Mouse (Mus musculus) testis, postnatal 10 days (tissue): Measurements from ENCODE around the gene Snx27.

Source experiments
- DNase-seq: peaks from one replicate; pipeline ENCODE4 v3.0.0; 2021; ENCODE audit warnings: low spot score

Snx27 gene

GRCm38 (mm10) chr3:94567242-94567641 lies 15.3 kb downstream of the Snx27 start:
- no peak for DNase-seq

GRCm38 (mm10) chr3:94565557-94565956 lies 17.0 kb downstream of the Snx27 start:
- DNase-seq = no peak

GRCm38 (mm10) chr3:94565127-94565526 lies 17.4 kb downstream of the Snx27 start:
- DNase-seq = no peak

GRCm38 (mm10) chr3:94564356-94565010 lies 18.0 kb downstream of the Snx27 start:
- DNase-seq = no peak

GRCm38 (mm10) chr3:94563163-94563562 lies 19.4 kb downstream of the Snx27 start:
- no peak for DNase-seq

- DNase-seq = no peak
Measured at GRCm38 (mm10) chr3:94559931-94560429, 22.5 kb downstream of the Snx27 start.

GRCm38 (mm10) chr3:94549041-94549440 lies 33.5 kb downstream of the Snx27 start:
- no peak for DNase-seq

GRCm38 (mm10) chr3:94537187-94537586 lies 45.3 kb downstream of the Snx27 start:
- no peak for DNase-seq

- no peak for DNase-seq
Measured at GRCm38 (mm10) chr3:94533968-94534367, 48.5 kb downstream of the Snx27 start.

- no peak for DNase-seq
Measured at GRCm38 (mm10) chr3:94526731-94527130, 55.8 kb downstream of the Snx27 start.

GRCm38 (mm10) chr3:94506664-94507063 lies 75.9 kb downstream of the Snx27 start:
- no peak for DNase-seq

- no peak for DNase-seq
Measured at GRCm38 (mm10) chr3:94502243-94502642, 80.3 kb downstream of the Snx27 start.

- no peak for DNase-seq
Measured at GRCm38 (mm10) chr3:94497162-94497561, 85.4 kb downstream of the Snx27 start.

- DNase-seq = no peak
Measured at GRCm38 (mm10) chr3:94487581-94487980, 94.9 kb downstream of the Snx27 start.

- no peak for DNase-seq
Measured at GRCm38 (mm10) chr3:94485922-94486321, 96.6 kb downstream of the Snx27 start.

- DNase-seq = no peak
Measured at GRCm38 (mm10) chr3:94483790-94484439, 98.6 kb downstream of the Snx27 start.

- no peak for DNase-seq
Measured at GRCm38 (mm10) chr3:94482764-94483385, 99.6 kb downstream of the Snx27 start.

GRCm38 (mm10) chr3:94481429-94481828 lies 101.1 kb downstream of the Snx27 start:
- DNase-seq = no peak

- DNase-seq = no peak
Measured at GRCm38 (mm10) chr3:94480291-94480884, 102.1 kb downstream of the Snx27 start, which contains the start of gene Riiad1. Gene Riiad1, minus strand, starts transcription at chr3:94480341.

- DNase-seq = peak; percentile 57
Measured at GRCm38 (mm10) chr3:94479564-94479963, 103.0 kb downstream of the Snx27 start.

- no peak for DNase-seq
Measured at GRCm38 (mm10) chr3:94478591-94479169, 103.8 kb downstream of the Snx27 start.

- DNase-seq = no peak
Measured at GRCm38 (mm10) chr3:94477981-94478422, 104.5 kb downstream of the Snx27 start, which contains the start of gene Celf3. Gene Celf3, plus strand, starts transcription at chr3:94478295.
